Mouse (Mus musculus) lung, adult 2 months (tissue): ENCODE measurements around the gene Ptprd. TPM values are rescaled to one million over a fixed set of nuclear protein-coding genes. Genes with fewer than 3 reads are reported as not detected.

Experiments used
- DNase-seq: peaks from one replicate; pipeline ENCODE4 v3.0.0; 2022
- H3K4me1 ChIP-seq: fragments of 200-500 bp; 2 replicates; pipeline ENCODE4 v1.6.1; 2011; ENCODE audit warnings: low read length; ENCODE audit not compliant: control insufficient read depth, insufficient read depth
- H3K4me3 ChIP-seq: fragments of 200-500 bp; replicated peaks from 2 replicates; pipeline ENCODE3; 2011; ENCODE audit warnings: low read depth, mild to moderate bottlenecking, control low read depth, low read length; ENCODE audit errors: extremely low read depth
- CTCF ChIP-seq: fragments of 200-500 bp; IDR thresholded peaks from 2 replicates; pipeline ENCODE4 v1.5.1; 2011; ENCODE audit warnings: mild to moderate bottlenecking, low read length, control low read depth; ENCODE audit not compliant: insufficient read depth
- POLR2A ChIP-seq: fragments of 200-500 bp; IDR thresholded peaks from 2 replicates; pipeline ENCODE4 v1.6.1; 2011; ENCODE audit warnings: low read depth, mild to moderate bottlenecking, control low read depth, low read length, borderline replicate concordance; ENCODE audit errors: extremely low read depth
- WGBS: fragments of 180-500 bp; shearing (Covaris S2); methylation state at CpG from one replicate; pipeline ENCODE4 v1.1.7; 2018; 5-methylcytosine and 5-hydroxymethylcytosine counted together
- polyA plus RNA-seq: library from polyadenylated mRNA; depleted of rRNA; stranded (reverse); fragments of >200 nt; gene quantifications from 2 replicates; pipeline ENCODE4 v1.2.3, GENCODE M21; 2012

The Ptprd gene
- polyA plus RNA-seq, 1 experiment, result 13.4 TPM

DNA sequence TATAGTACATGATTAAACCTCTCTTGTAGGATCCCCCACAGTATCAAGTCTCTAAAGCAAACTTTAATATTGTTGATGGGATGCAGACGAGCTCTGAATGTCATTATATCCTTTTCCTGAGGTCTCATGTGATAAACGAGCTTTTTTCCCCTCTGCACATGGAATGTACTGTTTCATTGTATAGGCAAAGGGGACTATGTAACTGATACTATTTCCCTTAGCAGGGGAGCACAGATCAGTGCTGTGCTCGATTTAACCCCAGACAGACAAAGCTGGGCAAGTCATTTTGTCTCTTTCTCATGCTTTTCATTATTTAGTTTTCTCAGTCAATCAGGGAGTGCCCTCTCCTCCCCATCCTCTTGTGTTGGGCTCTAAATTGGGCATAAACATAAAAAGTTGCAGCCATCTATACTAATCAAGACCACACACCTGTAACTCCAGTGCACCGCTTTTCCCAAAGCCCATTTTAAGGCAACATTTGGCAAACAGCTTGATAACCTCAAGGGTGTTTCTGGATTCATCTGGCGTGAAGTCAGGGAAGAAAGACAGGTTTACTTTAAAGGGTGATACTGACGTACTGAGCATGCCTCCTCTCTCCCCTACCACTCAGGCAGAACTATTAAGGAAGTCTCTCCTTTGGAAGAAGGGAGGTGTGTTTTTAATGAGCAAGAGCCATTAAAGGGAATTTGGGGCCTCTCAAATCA is 1709.0 kb downstream of the Ptprd start:
- WGBS, result 47% methylated on average over 6 of the region's 6 CpGs
- DNase-seq, result no peak
- Histone ChIP-seq H3K4me3 (no peak overlapping the region), H3K4me1 (no peaks in the 10 kb centered on the region)
- TF ChIP-seq CTCF (no peak), POLR2A (no peak)

DNA sequence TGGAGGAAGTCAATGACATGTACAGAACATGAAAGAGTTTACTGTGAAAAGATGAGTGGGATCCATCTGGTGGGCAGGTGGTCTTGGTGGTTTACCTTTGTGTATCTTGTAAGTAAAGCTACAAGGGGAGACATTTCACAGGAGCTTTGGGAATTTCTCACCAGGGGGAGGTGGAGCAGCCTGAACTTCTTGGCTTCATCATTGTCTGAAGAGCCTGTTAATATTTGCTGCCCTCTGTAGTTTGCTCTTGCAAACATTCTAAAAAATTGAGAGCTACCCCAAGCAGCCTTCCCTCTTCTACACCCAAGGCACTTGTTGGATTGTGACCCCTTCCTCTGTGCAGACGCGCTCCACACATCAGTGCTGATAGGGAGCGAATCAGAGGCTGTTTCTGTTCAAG is 1725.9 kb downstream of the Ptprd start:
- DNase-seq, result no peak
- 40% methylated on average over 3 of the region's 3 CpGs for WGBS
- H3K4me3 ChIP-seq, result no peak overlapping the region
- TF ChIP-seq CTCF, result no peak
- TF ChIP-seq POLR2A, result no peak
- no peaks in the 10 kb centered on the region; the same call in 1 of the 2 replicates for H3K4me1 ChIP-seq

DNA sequence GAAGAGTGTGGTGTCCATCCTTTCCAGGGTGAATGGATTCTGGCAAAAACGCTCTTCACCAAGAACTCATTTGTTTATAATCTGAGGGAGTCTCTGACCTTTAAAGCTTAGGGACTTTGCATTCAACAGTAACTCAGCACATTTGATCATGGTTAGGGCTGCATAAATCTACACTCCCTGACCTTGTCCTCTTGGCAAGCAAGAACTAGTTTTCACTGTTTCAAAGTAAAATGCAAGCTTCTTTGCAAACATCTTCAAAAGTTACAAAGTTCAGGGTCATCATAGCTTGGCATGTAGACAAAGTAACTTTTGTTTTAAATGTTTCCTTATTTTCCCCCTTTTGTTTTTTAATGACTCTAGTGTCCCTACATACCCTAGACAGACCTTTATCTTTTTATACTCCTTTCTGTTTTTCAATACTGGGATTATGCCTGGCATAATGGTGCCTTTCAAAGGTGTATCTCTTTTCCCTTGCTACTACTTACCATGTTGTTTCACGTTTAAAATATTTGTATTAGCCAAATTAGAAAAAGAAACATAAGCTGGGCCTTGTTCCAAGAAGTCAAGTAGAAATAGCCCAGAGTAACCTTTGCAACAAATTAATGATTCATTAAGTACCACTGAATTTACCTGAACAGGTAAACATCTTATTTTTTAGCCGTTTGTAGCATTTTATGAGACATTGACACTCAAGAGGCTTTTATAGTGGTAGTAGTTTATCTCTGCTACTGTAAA is 1743.2 kb downstream of the Ptprd start:
- Histone ChIP-seq H3K4me3 (no peak overlapping the region), H3K4me1 (no peaks in the 10 kb centered on the region)
- no peak for DNase-seq
- TF ChIP-seq CTCF, result no peak
- no peak for TF ChIP-seq POLR2A
- WGBS, result 54% methylated on average over 3 of the region's 3 CpGs

DNA sequence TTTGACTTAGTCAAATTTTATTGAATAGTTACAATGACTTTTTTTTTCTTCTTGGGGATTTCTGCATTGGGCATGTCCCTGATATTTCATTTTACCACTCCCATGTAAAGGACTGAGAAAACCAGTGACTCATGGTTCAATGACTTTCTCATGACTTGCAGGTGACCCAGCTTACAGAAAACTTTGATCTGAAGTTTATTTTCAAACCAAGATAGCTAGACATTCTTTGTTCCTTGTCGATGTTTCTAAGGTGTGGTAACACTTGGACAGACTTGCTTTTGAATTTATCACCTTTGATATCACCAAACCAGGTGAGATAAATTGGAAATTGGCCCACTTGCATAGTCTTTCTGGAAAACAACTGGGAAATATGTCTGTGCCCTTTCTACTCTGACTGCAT is 1747.1 kb downstream of the Ptprd start:
- no peak for DNase-seq
- TF ChIP-seq CTCF, result no peak
- no peak for TF ChIP-seq POLR2A
- Histone ChIP-seq H3K4me1 (no peaks in the 10 kb centered on the region), H3K4me3 (no peak overlapping the region)
- WGBS, result 75% methylated on average over 1 of the region's 1 CpGs

DNA sequence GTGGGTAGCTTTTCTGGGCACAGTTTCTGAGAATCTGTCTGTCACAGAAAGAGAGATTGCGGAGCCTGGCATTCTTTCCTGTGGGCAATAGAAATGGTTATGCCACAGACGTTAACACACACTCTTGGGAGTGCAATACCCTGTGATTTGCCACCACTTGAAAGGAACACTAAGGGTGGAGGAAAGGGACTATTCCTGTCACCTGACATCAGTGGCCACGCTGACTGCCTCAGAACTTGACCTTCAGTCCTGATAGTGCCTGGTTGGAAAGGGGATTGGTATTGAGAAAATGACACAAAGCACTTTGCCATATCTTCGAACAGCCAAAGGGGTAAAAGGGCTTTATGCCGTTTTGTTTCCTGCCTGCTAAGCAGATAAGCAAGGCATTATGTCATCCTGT is 1750.4 kb downstream of the Ptprd start:
- no peak for DNase-seq
- TF ChIP-seq CTCF, result no peak
- no peak for TF ChIP-seq POLR2A
- WGBS, result 53% methylated on average over 5 of the region's 5 CpGs

DNA sequence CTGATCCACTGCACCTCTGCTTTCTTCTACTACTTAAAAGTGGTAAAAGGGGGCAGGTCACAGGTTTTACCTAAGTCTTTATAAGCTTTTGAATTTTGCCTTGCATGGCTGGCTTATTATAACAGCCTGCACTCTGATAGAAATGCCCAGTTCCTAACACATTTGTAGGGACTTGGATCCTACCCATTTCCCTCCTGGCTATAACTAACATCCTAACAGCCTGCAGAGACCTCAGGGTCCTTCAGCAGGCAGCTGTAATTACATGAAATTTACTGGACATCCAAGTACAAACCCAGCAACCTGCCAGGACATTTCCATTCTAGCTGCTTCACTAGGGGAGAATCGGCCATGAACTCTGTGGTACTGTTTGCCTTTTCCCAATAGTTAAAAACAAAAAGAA is 1751.2 kb downstream of the Ptprd start:
- DNase-seq, result no peak
- TF ChIP-seq POLR2A (no peak), CTCF (no peak)
- WGBS, result 78% methylated on average over 1 of the region's 1 CpGs
- no peak overlapping the region for H3K4me3 ChIP-seq
- no peaks in the 10 kb centered on the region for H3K4me1 ChIP-seq

More for the DNA sequence above, 1750.4 kb downstream of the Ptprd start:
- Histone ChIP-seq H3K4me3 (no peak overlapping the region), H3K4me1 (no peaks in the 10 kb centered on the region)

DNA sequence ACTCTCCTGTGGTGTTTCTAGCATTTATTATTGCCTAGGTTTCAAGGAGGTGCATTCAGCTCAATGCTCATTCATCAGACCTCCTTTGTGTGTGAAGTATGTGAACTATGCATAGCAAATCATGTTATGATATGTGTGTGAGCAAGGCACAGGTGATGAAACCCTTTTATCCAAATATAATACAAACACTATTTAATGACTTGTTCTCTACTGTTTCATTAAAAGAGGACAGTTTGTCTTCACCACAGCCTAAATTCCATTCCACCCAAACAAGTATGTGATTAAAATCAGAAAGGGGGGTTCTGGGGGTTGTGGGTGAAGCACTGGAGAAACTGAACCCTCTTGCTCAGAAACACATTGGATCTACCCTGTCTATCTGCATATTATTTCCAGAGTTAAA is 1752.1 kb downstream of the Ptprd start:
- no peak for TF ChIP-seq CTCF
- TF ChIP-seq POLR2A, result no peak

DNA sequence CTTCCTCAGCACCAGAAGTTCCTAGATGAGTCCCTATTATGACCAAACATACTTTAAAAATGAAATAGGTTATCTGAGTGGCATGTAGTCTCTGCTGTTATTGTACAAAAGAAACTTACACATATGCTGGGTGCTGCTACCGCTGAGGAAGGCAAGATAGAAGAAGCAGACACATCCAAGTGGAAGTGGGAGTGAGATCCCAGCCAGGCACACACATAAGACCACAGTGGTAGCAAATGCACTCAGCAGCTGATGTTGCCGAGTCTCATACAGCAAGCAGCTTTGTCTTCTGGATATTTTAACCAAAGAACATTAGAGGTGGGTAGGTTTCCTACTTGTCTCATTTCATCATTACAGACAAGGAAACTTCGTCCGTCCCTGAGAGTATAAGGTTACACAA is 1759.5 kb downstream of the Ptprd start:
- no peak for DNase-seq
- TF ChIP-seq CTCF, result no peak
- no peak for TF ChIP-seq POLR2A
- WGBS, result 82% methylated on average over 4 of the region's 4 CpGs
- Histone ChIP-seq H3K4me3 (no peak overlapping the region), H3K4me1 (peaks cover 4% of the 10 kb centered on the region; the same call in 1 of the 2 replicates)

More for the DNA sequence above, 1752.1 kb downstream of the Ptprd start:
- no peak overlapping the region for H3K4me3 ChIP-seq
- no peak for DNase-seq
- H3K4me1 ChIP-seq, result no peaks in the 10 kb centered on the region

DNA sequence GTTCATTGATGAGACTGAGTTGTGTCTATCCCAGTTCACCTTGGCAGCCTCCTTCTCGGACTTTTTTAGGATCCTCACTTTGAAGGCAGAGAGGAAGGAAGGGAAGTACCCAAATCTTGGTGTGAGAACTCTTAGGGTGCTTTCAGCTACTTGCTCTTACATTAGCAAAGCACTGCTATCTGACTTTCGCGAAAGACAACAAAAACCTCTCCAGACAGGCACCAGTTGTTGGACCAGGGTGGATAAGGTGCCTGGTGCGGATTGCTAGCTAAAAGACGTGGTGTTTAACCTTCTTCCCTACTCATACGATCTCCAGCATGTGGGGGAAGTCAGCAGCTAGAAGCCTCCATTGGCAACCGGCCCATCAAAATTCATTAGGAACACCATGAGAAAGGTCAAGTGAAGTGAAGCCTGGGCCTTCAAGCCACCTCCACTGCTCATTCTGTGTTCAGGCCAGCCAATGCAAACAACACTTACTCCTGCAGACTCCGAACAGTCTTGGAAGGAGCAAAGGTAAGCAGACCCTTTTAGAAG is 1760.7 kb downstream of the Ptprd start:
- TF ChIP-seq POLR2A (no peak), CTCF (no peak)
- 40% methylated on average over 8 of the region's 8 CpGs for WGBS
- DNase-seq, result no peak
- Histone ChIP-seq H3K4me1 (peaks cover 4% of the 10 kb centered on the region; the same call in 1 of the 2 replicates), H3K4me3 (no peak overlapping the region)
